Mouse (Mus musculus) heart, embryonic 14.5 days (tissue): ENCODE results near the gene Mllt6. TPM values are rescaled to one million over a fixed set of nuclear protein-coding genes. Genes with fewer than 3 reads are reported as not detected.
A peak's percentile ranks its signal among the peaks of the same experiment; 100 is the strongest.

Experiments
- ATAC-seq: fragments of 200-750 bp; cut with Nextera tagmentation; 2 replicates; pipeline ENCODE4 v1.8.0; 2017; ENCODE audit warnings: low read depth, moderate TSS enrichment; ENCODE audit not compliant: insufficient number of reproducible peaks, insufficient read depth, low FRiP score
- H3K27ac ChIP-seq, 2 experiments: fragments of 200-500 bp in 1 of 2; fragments of 300-500 bp in 1 of 2; sonication (generic) in 1 of 2; replicated peaks in 1 of 2; 2 replicates each; pipeline ENCODE4 v1.5.1; 2012 to 2014; ENCODE audit warnings: low read depth in 2 of 2, low read length in 2 of 2, control low read depth in 1 of 2, mild to moderate bottlenecking in 1 of 2, mixed read lengths in 1 of 2; ENCODE audit not compliant: control insufficient read depth in 1 of 2, insufficient read depth in 1 of 2
- H3K27me3 ChIP-seq: fragments of 300-500 bp; sonication (generic); 2 replicates; pipeline ENCODE4 v1.6.1; 2014; ENCODE audit warnings: mild to moderate bottlenecking, low read length, control low read depth; ENCODE audit not compliant: control insufficient read depth, insufficient read depth
- H3K36me3 ChIP-seq: fragments of 300-500 bp; sonication (generic); 2 replicates; pipeline ENCODE4 v1.6.1; 2014; ENCODE audit warnings: mild to moderate bottlenecking, control low read depth, low read length, mixed read lengths; ENCODE audit not compliant: control insufficient read depth, insufficient read depth
- H3K4me1 ChIP-seq, 2 experiments: fragments of 200-500 bp in 1 of 2; fragments of 300-500 bp in 1 of 2; sonication (generic) in 1 of 2; 2 replicates each; pipeline ENCODE4 v1.6.1; 2012 to 2014; ENCODE audit warnings: low read length in 2 of 2, control low read depth in 1 of 2, mixed read lengths in 1 of 2; ENCODE audit not compliant: control insufficient read depth in 2 of 2, insufficient read depth in 2 of 2
- H3K4me2 ChIP-seq: fragments of 300-500 bp; sonication (generic); 2 replicates; pipeline ENCODE4 v1.6.1; 2014; ENCODE audit warnings: mild to moderate bottlenecking, low read length
- H3K4me3 ChIP-seq, 2 experiments: fragments of 200-500 bp in 1 of 2; fragments of 300-500 bp in 1 of 2; sonication (generic) in 1 of 2; 2 replicates each; pipeline ENCODE4 v1.5.1; 2012 to 2014; ENCODE audit warnings: low read length in 2 of 2, mild to moderate bottlenecking in 2 of 2, control low read depth in 1 of 2, low read depth in 1 of 2, moderate library complexity in 1 of 2; ENCODE audit not compliant: control insufficient read depth in 1 of 2, insufficient read depth in 1 of 2
- H3K9ac ChIP-seq: fragments of 300-500 bp; sonication (generic); 2 replicates; pipeline ENCODE4 v1.6.1; 2014; ENCODE audit warnings: mild to moderate bottlenecking, low read length
- H3K9me3 ChIP-seq: fragments of 300-500 bp; sonication (generic); 2 replicates; pipeline ENCODE4 v1.6.1; 2016; ENCODE audit warnings: low read length, control low read depth; ENCODE audit not compliant: control insufficient read depth
- WGBS: fragments of 180-500 bp; shearing (Covaris S2); extraction: QIAGEN DNeasy Blood & Tissue Kit; methylation state at CpG from one replicate; pipeline ENCODE4 v1.1.7; 2014; 5-methylcytosine and 5-hydroxymethylcytosine counted together
- polyA plus RNA-seq: library from polyadenylated mRNA; unstranded; fragments of >200 nt; fragmentation: Nextera tagmentation; extraction: Ambion mirVana; gene quantifications from 2 replicates; pipeline ENCODE4 v1.2.1, GENCODE M21; 2014

Mllt6 gene
- polyA plus RNA-seq, 1 experiment from 2014 or later = 3.2 TPM

GRCm38 (mm10) chr11:97670234-97671176, 7.3 kb downstream of the Mllt6 start:
- H3K36me3 ChIP-seq = peaks cover 97% of the 10 kb centered on the region
- peak overlapping the region; percentile 11 to 27 for H3K4me3 ChIP-seq
- peak; percentile 60; the same call in 1 of the 2 replicates for ATAC-seq
- peaks cover 27 to 32% of the 10 kb centered on the region in 2 experiments for H3K4me1 ChIP-seq
- H3K4me2 ChIP-seq = peak overlapping the region; percentile 66
- H3K27ac ChIP-seq = peak overlapping the region; percentile 82 to 88
- WGBS = 29% methylated on average over 13 of the region's 13 CpGs
- no peaks in the 10 kb centered on the region for H3K9me3 ChIP-seq
- peak overlapping the region; percentile 72 for H3K9ac ChIP-seq
- no peaks in the 10 kb centered on the region for H3K27me3 ChIP-seq

DNA sequence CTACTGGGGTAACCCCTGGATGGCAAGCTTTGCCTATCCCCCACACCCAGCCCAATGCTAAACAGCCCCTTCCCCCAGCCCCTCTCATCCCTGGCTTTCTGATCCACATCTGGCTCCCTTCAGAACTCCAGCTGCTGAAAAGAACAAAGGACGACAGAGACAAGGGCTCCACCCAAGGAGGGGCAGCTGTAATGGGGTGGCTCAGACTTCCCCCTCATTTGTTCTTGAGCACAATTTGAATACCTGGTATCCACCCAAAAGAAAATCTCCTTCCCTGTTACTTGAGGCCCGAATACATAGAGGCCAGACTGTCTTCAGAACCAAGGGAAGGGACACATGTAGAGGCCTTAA, 7.9 kb downstream of the Mllt6 start:
- H3K4me1 ChIP-seq = peaks cover 27 to 32% of the 10 kb centered on the region in 2 experiments
- ATAC-seq = no peak
- H3K9me3 ChIP-seq = no peaks in the 10 kb centered on the region
- no peak overlapping the region for H3K4me3 ChIP-seq
- H3K9ac ChIP-seq = peak overlapping the region; percentile 72; the same call in 1 of the 2 replicates
- no peaks in the 10 kb centered on the region for H3K27me3 ChIP-seq
- H3K27ac ChIP-seq = no peak overlapping the region
- H3K4me2 ChIP-seq = no peak overlapping the region
- WGBS = 64% methylated on average over 2 of the region's 2 CpGs
- H3K36me3 ChIP-seq = peaks cover 97% of the 10 kb centered on the region

DNA sequence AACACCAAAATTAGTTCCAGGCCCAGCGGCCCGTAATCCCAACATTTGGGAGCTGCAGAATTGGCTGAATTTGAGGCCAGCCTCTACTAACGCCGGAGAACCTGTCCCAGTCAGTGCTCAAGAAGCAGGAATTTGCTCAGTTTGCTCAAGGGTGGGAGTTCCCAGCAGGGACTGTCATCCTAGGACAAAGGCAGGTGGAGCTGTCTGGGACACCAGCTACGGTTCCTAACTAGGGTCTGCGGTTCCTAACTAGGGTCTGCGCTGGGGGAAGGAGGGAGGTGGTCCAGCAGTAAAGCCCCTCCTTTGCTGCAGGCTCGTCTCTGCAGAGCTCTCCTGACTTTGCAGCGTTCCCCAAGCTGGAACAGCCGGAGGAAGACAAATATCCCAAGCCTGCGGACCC, 9.9 kb downstream of the Mllt6 start:
- peaks cover 26 to 28% of the 10 kb centered on the region in 2 experiments for H3K4me1 ChIP-seq
- H3K4me2 ChIP-seq = no peak overlapping the region
- no peaks in the 10 kb centered on the region for H3K27me3 ChIP-seq
- H3K36me3 ChIP-seq = peaks cover 97% of the 10 kb centered on the region
- no peak overlapping the region for H3K27ac ChIP-seq
- no peak overlapping the region for H3K9ac ChIP-seq
- no peak overlapping the region for H3K4me3 ChIP-seq
- 87% methylated on average over 11 of the region's 11 CpGs for WGBS
- ATAC-seq = no peak
- H3K9me3 ChIP-seq = no peaks in the 10 kb centered on the region

GRCm38 (mm10) chr11:97676050-97676754, 13.0 kb downstream of the Mllt6 start:
- no peak overlapping the region for H3K27ac ChIP-seq
- no peak for ATAC-seq
- H3K9me3 ChIP-seq = no peaks in the 10 kb centered on the region
- H3K27me3 ChIP-seq = no peaks in the 10 kb centered on the region
- no peak overlapping the region for H3K4me3 ChIP-seq
- peaks cover 100% of the 10 kb centered on the region for H3K36me3 ChIP-seq
- no peak overlapping the region for H3K4me2 ChIP-seq
- 69% methylated on average over 15 of the region's 15 CpGs for WGBS
- H3K4me1 ChIP-seq = peaks cover 5 to 10% of the 10 kb centered on the region in 2 experiments; a peak in 3 of 4 replicates
- no peak overlapping the region for H3K9ac ChIP-seq

GRCm38 (mm10) chr11:97677381-97677780, 14.2 kb downstream of the Mllt6 start:
- Histone ChIP-seq H3K4me1 (peaks cover 5 to 10% of the 10 kb centered on the region in 2 experiments; a peak in 3 of 4 replicates), H3K9me3 (no peaks in the 10 kb centered on the region), H3K27me3 (no peaks in the 10 kb centered on the region), H3K4me3 (no peak overlapping the region), H3K27ac (no peak overlapping the region), H3K4me2 (no peak overlapping the region), H3K36me3 (peaks cover 100% of the 10 kb centered on the region), H3K9ac (no peak overlapping the region)
- ATAC-seq = no peak
- 73% methylated on average over 15 of the region's 15 CpGs for WGBS

DNA sequence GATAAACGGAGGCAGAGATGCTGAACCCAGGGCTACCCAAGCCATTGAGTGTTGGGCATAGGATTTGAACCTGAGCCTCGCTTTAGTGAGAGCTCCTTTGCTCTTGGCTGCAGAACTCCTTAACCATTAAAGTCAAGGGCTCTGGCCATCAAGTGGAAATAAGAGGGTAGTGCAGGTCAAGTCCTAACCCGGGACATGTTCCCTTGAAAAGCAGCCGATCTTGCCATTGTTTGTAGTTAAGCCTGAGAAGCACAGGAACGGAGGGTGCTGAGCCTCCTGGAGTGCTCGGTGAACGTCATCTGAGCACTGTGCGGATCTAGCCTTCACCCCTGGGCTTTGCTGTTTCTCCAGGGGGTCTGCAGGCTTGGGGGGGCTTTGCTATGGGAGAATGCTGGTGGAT, 14.6 kb downstream of the Mllt6 start:
- no peaks in the 10 kb centered on the region for H3K27me3 ChIP-seq
- H3K4me3 ChIP-seq = no peak overlapping the region
- peaks cover 100% of the 10 kb centered on the region for H3K36me3 ChIP-seq
- no peak overlapping the region for H3K27ac ChIP-seq
- H3K4me2 ChIP-seq = no peak overlapping the region
- WGBS = 69% methylated on average over 8 of the region's 8 CpGs
- H3K4me1 ChIP-seq = peaks cover 5 to 10% of the 10 kb centered on the region in 2 experiments; a peak in 3 of 4 replicates
- no peak overlapping the region for H3K9ac ChIP-seq
- H3K9me3 ChIP-seq = no peaks in the 10 kb centered on the region
- ATAC-seq = no peak

- H3K9ac ChIP-seq = no peak overlapping the region
- peaks cover 98% of the 10 kb centered on the region for H3K36me3 ChIP-seq
- no peaks in the 10 kb centered on the region for H3K9me3 ChIP-seq
- H3K4me1 ChIP-seq = peaks cover 5 to 10% of the 10 kb centered on the region in 2 experiments; a peak in 3 of 4 replicates
- no peak overlapping the region for H3K4me2 ChIP-seq
- H3K4me3 ChIP-seq = no peak overlapping the region
- H3K27ac ChIP-seq = no peak overlapping the region
- no peaks in the 10 kb centered on the region for H3K27me3 ChIP-seq
- no peak for ATAC-seq
- WGBS = 91% methylated on average over 15 of the region's 15 CpGs
Observed at GRCm38 (mm10) chr11:97678301-97678700, 15.1 kb downstream of the Mllt6 start.
